Mouse (Mus musculus): ENCODE measurements around the gene Haus5. TPM values are rescaled to one million over a fixed set of nuclear protein-coding genes. Genes with fewer than 3 reads are reported as not detected.

Gene Haus5
- polyA plus RNA-seq, 1 experiment from 2014 or later = 34.0 TPM

- peaks cover 54% of the 10 kb centered on the region for H3K27me3 ChIP-seq (replicated peaks; ENCODE audit: control insufficient read depth, insufficient read depth, low read length)
- no peak overlapping the region for H3K4me3 ChIP-seq (replicated peaks; ENCODE audit: low read length)
- no peak for ATAC-seq
Measured at GRCm38 (mm10) chr7:30633762-30634412, 30.9 kb downstream of the Haus5 start.

GRCm38 (mm10) chr7:30629013-30629412, 35.8 kb downstream of the Haus5 start:
- Histone ChIP-seq H3K27me3 (replicated peaks; ENCODE audit: control insufficient read depth, insufficient read depth, low read length) (peaks cover 31% of the 10 kb centered on the region), H3K4me2 (ENCODE audit: low read length) (no peak overlapping the region), H3K9ac (replicated peaks; ENCODE audit: low read depth, low read length) (no peak overlapping the region), H3K4me1 (replicated peaks; ENCODE audit: control insufficient read depth, insufficient read depth, low read length) (peaks cover 9% of the 10 kb centered on the region), H3K27ac (ENCODE audit: low read length) (no peak overlapping the region), H3K36me3 (ENCODE audit: control insufficient read depth, insufficient read depth) (no peaks in the 10 kb centered on the region), H3K4me3 (replicated peaks; ENCODE audit: low read length) (no peak overlapping the region), H3K9me3 (ENCODE audit: control insufficient read depth, low read length) (no peaks in the 10 kb centered on the region)
- no peak for ATAC-seq

More at GRCm38 (mm10) chr7:30633762-30634412, 30.9 kb downstream of the Haus5 start:
- no peak overlapping the region for H3K4me2 ChIP-seq (ENCODE audit: low read length)
- H3K9me3 ChIP-seq (ENCODE audit: control insufficient read depth, low read length) = no peaks in the 10 kb centered on the region
- H3K27ac ChIP-seq (ENCODE audit: low read length) = no peak overlapping the region
- no peak overlapping the region for H3K9ac ChIP-seq (replicated peaks; ENCODE audit: low read depth, low read length)
- 5% methylated on average over 27 of the region's 27 CpGs for WGBS
- no peaks in the 10 kb centered on the region for H3K36me3 ChIP-seq (ENCODE audit: control insufficient read depth, insufficient read depth)
- no peaks in the 10 kb centered on the region for H3K4me1 ChIP-seq (replicated peaks; ENCODE audit: control insufficient read depth, insufficient read depth, low read length)

GRCm38 (mm10) chr7:30626647-30627046, 38.1 kb downstream of the Haus5 start:
- no peak overlapping the region for H3K9ac ChIP-seq (replicated peaks; ENCODE audit: low read depth, low read length)
- no peak overlapping the region for H3K4me3 ChIP-seq (replicated peaks; ENCODE audit: low read length)
- WGBS = 87% methylated on average over 5 of the region's 5 CpGs
- H3K27ac ChIP-seq (ENCODE audit: low read length) = no peak overlapping the region
- H3K9me3 ChIP-seq (ENCODE audit: control insufficient read depth, low read length) = no peaks in the 10 kb centered on the region
- H3K4me1 ChIP-seq (replicated peaks; ENCODE audit: control insufficient read depth, insufficient read depth, low read length) = peaks cover 9% of the 10 kb centered on the region
- no peak for ATAC-seq
- peaks cover 9% of the 10 kb centered on the region for H3K27me3 ChIP-seq (replicated peaks; ENCODE audit: control insufficient read depth, insufficient read depth, low read length)
- H3K4me2 ChIP-seq (ENCODE audit: low read length) = peak overlapping the region; percentile 97
- peaks cover 6% of the 10 kb centered on the region; the same call in 1 of the 2 replicates for H3K36me3 ChIP-seq (ENCODE audit: control insufficient read depth, insufficient read depth)

GRCm38 (mm10) chr7:30625530-30626384, 39.0 kb downstream of the Haus5 start, which contains the start of gene Cox6b1:
TSS of gene Cox6b1 (minus strand) at chr7:30626151.
- peaks cover 6% of the 10 kb centered on the region; the same call in 1 of the 2 replicates for H3K27me3 ChIP-seq (replicated peaks; ENCODE audit: control insufficient read depth, insufficient read depth, low read length)
- WGBS = 1% methylated on average over 44 of the region's 44 CpGs
- peak within 1 kb of the TSS; percentile 41; the same call in 1 of the 2 replicates for H3K27ac ChIP-seq (ENCODE audit: low read length)
- H3K4me2 ChIP-seq (ENCODE audit: low read length) = peak within 1 kb of the TSS; percentile 97
- H3K9me3 ChIP-seq (ENCODE audit: control insufficient read depth, low read length) = no peaks in the 10 kb centered on the region
- ATAC-seq = peak; percentile 96
- peaks cover 6% of the 10 kb centered on the region; the same call in 1 of the 2 replicates for H3K36me3 ChIP-seq (ENCODE audit: control insufficient read depth, insufficient read depth)
- H3K4me3 ChIP-seq (replicated peaks; ENCODE audit: low read length) = peak within 1 kb of the TSS; percentile 93
- H3K4me1 ChIP-seq (replicated peaks; ENCODE audit: control insufficient read depth, insufficient read depth, low read length) = peaks cover 9% of the 10 kb centered on the region
- H3K9ac ChIP-seq (replicated peaks; ENCODE audit: low read depth, low read length) = peak within 1 kb of the TSS; percentile 77

- no peak overlapping the region for H3K27ac ChIP-seq (ENCODE audit: low read length)
- 90% methylated on average over 3 of the region's 3 CpGs for WGBS
- H3K9ac ChIP-seq (replicated peaks; ENCODE audit: low read depth, low read length) = no peak overlapping the region
- no peak for ATAC-seq
- H3K36me3 ChIP-seq (ENCODE audit: control insufficient read depth, insufficient read depth) = peaks cover 17% of the 10 kb centered on the region
- H3K4me3 ChIP-seq (replicated peaks; ENCODE audit: low read length) = no peak overlapping the region
- H3K4me1 ChIP-seq (replicated peaks; ENCODE audit: control insufficient read depth, insufficient read depth, low read length) = no peaks in the 10 kb centered on the region
- H3K27me3 ChIP-seq (replicated peaks; ENCODE audit: control insufficient read depth, insufficient read depth, low read length) = no peaks in the 10 kb centered on the region
- H3K9me3 ChIP-seq (ENCODE audit: control insufficient read depth, low read length) = no peaks in the 10 kb centered on the region
- no peak overlapping the region for H3K4me2 ChIP-seq (ENCODE audit: low read length)
Measured at GRCm38 (mm10) chr7:30619202-30619601, 45.6 kb downstream of the Haus5 start.

GRCm38 (mm10) chr7:30618658-30619057, 46.1 kb downstream of the Haus5 start:
- H3K27me3 ChIP-seq (replicated peaks; ENCODE audit: control insufficient read depth, insufficient read depth, low read length) = no peaks in the 10 kb centered on the region
- H3K36me3 ChIP-seq (ENCODE audit: control insufficient read depth, insufficient read depth) = peaks cover 17% of the 10 kb centered on the region
- no peak overlapping the region for H3K4me3 ChIP-seq (replicated peaks; ENCODE audit: low read length)
- 94% methylated on average over 9 of the region's 9 CpGs for WGBS
- no peaks in the 10 kb centered on the region for H3K9me3 ChIP-seq (ENCODE audit: control insufficient read depth, low read length)
- no peak for ATAC-seq
- no peak overlapping the region for H3K27ac ChIP-seq (ENCODE audit: low read length)
- no peak overlapping the region for H3K4me2 ChIP-seq (ENCODE audit: low read length)
- H3K4me1 ChIP-seq (replicated peaks; ENCODE audit: control insufficient read depth, insufficient read depth, low read length) = no peaks in the 10 kb centered on the region
- no peak overlapping the region for H3K9ac ChIP-seq (replicated peaks; ENCODE audit: low read depth, low read length)

GRCm38 (mm10) chr7:30615049-30615760, 49.6 kb downstream of the Haus5 start:
- Histone ChIP-seq H3K9ac (replicated peaks; ENCODE audit: low read depth, low read length) (no peak overlapping the region), H3K4me2 (ENCODE audit: low read length) (no peak overlapping the region), H3K9me3 (ENCODE audit: control insufficient read depth, low read length) (no peaks in the 10 kb centered on the region), H3K27me3 (replicated peaks; ENCODE audit: control insufficient read depth, insufficient read depth, low read length) (no peaks in the 10 kb centered on the region), H3K36me3 (ENCODE audit: control insufficient read depth, insufficient read depth) (peaks cover 11% of the 10 kb centered on the region), H3K27ac (ENCODE audit: low read length) (no peak overlapping the region), H3K4me3 (replicated peaks; ENCODE audit: low read length) (no peak overlapping the region), H3K4me1 (replicated peaks; ENCODE audit: control insufficient read depth, insufficient read depth, low read length) (no peaks in the 10 kb centered on the region)
- WGBS = 56% methylated on average over 5 of the region's 5 CpGs
- ATAC-seq = no peak

GRCm38 (mm10) chr7:30614454-30614853, 50.3 kb downstream of the Haus5 start:
- H3K27me3 ChIP-seq (replicated peaks; ENCODE audit: control insufficient read depth, insufficient read depth, low read length) = no peaks in the 10 kb centered on the region
- peaks cover 11% of the 10 kb centered on the region for H3K36me3 ChIP-seq (ENCODE audit: control insufficient read depth, insufficient read depth)
- H3K27ac ChIP-seq (ENCODE audit: low read length) = no peak overlapping the region
- WGBS = 79% methylated on average over 2 of the region's 2 CpGs
- ATAC-seq = no peak
- no peak overlapping the region for H3K9ac ChIP-seq (replicated peaks; ENCODE audit: low read depth, low read length)
- H3K4me2 ChIP-seq (ENCODE audit: low read length) = no peak overlapping the region
- no peak overlapping the region for H3K4me3 ChIP-seq (replicated peaks; ENCODE audit: low read length)
- no peaks in the 10 kb centered on the region for H3K9me3 ChIP-seq (ENCODE audit: control insufficient read depth, low read length)
- no peaks in the 10 kb centered on the region for H3K4me1 ChIP-seq (replicated peaks; ENCODE audit: control insufficient read depth, insufficient read depth, low read length)

GRCm38 (mm10) chr7:30613529-30614112, 51.2 kb downstream of the Haus5 start:
- Histone ChIP-seq H3K36me3 (ENCODE audit: control insufficient read depth, insufficient read depth) (peaks cover 11% of the 10 kb centered on the region), H3K9me3 (ENCODE audit: control insufficient read depth, low read length) (no peaks in the 10 kb centered on the region), H3K27me3 (replicated peaks; ENCODE audit: control insufficient read depth, insufficient read depth, low read length) (no peaks in the 10 kb centered on the region), H3K4me2 (ENCODE audit: low read length) (no peak overlapping the region), H3K4me3 (replicated peaks; ENCODE audit: low read length) (no peak overlapping the region), H3K9ac (replicated peaks; ENCODE audit: low read depth, low read length) (no peak overlapping the region), H3K27ac (ENCODE audit: low read length) (no peak overlapping the region), H3K4me1 (replicated peaks; ENCODE audit: control insufficient read depth, insufficient read depth, low read length) (no peaks in the 10 kb centered on the region)
- no peak for ATAC-seq
- 23% methylated on average over 14 of the region's 14 CpGs for WGBS

All from forebrain, embryonic 16.5 days (tissue).